Mouse (Mus musculus) cortical plate, adult 2 months (tissue): Measurements from ENCODE around the gene Fth1. TPM values are rescaled to one million over a fixed set of nuclear protein-coding genes. Genes with fewer than 3 reads are reported as not detected.

ENCODE experiments used
- H3K27ac ChIP-seq: fragments of 200-500 bp; 2 replicates; pipeline ENCODE4 v1.5.1; 2012; ENCODE audit warnings: low read length, control low read depth, inconsistent platforms; ENCODE audit not compliant: insufficient read depth
- H3K4me1 ChIP-seq: fragments of 200-500 bp; 2 replicates; pipeline ENCODE4 v1.6.1; 2011; ENCODE audit warnings: low read length; ENCODE audit not compliant: control insufficient read depth, insufficient read depth
- H3K4me3 ChIP-seq: fragments of 200-500 bp; 2 replicates; pipeline ENCODE4 v1.5.1; 2011; ENCODE audit warnings: mild to moderate bottlenecking, low read length, control low read depth; ENCODE audit not compliant: insufficient read depth
- CTCF ChIP-seq: fragments of 200-500 bp; IDR thresholded peaks from 2 replicates; pipeline ENCODE4 v1.5.1; 2011; ENCODE audit warnings: mild to moderate bottlenecking, control low read depth, low read length; ENCODE audit not compliant: insufficient read depth; ENCODE audit errors: extremely low read depth
- POLR2A ChIP-seq: fragments of 200-500 bp; IDR thresholded peaks from 2 replicates; pipeline ENCODE4 v1.6.1; 2011; ENCODE audit warnings: mild to moderate bottlenecking, low read length, control low read depth; ENCODE audit not compliant: insufficient read depth; ENCODE audit errors: extremely low read depth
- polyA plus RNA-seq: library from polyadenylated mRNA; depleted of rRNA; stranded (reverse); fragments of >200 nt; gene quantifications from 2 replicates; pipeline ENCODE4 v1.2.3, GENCODE M21; 2012

The Fth1 gene
- polyA plus RNA-seq, 1 experiment = 6,156 TPM

GRCm38 (mm10) chr19:9979156-9979555, 1.2 kb upstream of the Fth1 start:
- TF ChIP-seq POLR2A (no peak), CTCF (no peak)
- H3K27ac ChIP-seq = peak overlapping the region; percentile 79
- H3K4me3 ChIP-seq = no peak overlapping the region
- H3K4me1 ChIP-seq = peaks cover 6% of the 10 kb centered on the region

DNA sequence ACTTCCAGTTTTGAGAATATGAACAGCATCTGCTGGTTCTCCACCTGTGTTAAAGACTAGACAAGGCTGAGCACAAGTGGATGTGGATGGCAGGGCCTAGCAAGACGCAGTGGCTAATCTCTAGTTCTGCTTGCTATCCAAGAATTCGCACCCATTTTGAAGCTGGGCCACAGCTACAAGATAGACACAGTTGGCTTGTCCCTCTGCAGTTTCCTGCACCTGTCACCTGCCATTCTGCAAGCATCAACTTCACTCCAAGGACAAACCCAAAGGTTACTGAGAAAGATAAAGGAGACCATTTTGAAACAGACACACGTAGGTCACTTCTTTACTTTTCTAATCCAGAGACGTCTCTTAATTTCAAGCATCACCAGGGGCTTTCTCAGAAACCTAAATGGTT, 1.2 kb downstream of the Fth1 start:
- peak overlapping the region; percentile 76 for H3K27ac ChIP-seq
- TF ChIP-seq POLR2A = no peak
- no peak for TF ChIP-seq CTCF
- peaks cover 9% of the 10 kb centered on the region for H3K4me1 ChIP-seq
- no peak overlapping the region; the same call in 1 of the 2 replicates for H3K4me3 ChIP-seq

DNA sequence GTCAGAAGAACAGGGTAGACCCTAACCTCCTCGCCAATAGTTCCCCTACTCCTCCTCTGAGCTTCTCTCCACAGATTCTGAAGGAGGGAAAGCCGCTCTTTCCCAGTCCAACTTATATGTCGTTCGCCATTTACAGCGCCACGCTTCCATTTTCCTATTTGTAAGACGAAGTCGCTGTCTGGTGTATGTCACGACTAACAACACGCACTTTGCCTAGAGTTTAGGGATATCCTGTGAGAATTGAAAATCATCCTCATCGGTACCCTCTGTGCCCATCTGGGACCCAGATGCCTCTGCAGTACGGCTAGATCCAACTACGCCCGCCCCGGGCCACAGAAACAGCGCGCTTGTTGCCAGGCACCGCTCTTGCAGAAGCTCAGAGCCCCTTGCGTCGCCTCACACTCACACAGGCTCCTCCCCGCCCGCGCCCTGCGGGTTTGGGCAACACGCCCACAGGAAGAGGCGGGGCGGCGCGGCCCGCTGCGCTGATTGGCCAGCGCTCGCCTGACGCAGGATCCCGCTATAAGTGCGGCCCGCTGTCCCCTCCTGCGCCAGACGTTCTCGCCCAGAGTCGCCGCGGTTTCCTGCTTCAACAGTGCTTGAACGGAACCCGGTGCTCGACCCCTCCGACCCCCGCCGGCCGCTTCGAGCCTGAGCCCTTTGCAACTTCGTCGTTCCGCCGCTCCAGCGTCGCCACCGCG, 1.9 kb downstream of the Fth1 start:
- TF ChIP-seq POLR2A (peak; percentile 97), CTCF (no peak)
- H3K4me3 ChIP-seq = peak overlapping the region; percentile 92

GRCm38 (mm10) chr19:9982852-9983542, 2.6 kb downstream of the Fth1 start:
- H3K27ac ChIP-seq = peak overlapping the region; percentile 97
- TF ChIP-seq CTCF = no peak
- peaks cover 9% of the 10 kb centered on the region for H3K4me1 ChIP-seq
- peak overlapping the region; percentile 92 for H3K4me3 ChIP-seq

More for the DNA sequence above, 1.9 kb downstream of the Fth1 start:
- Histone ChIP-seq H3K27ac (peak overlapping the region; percentile 97), H3K4me1 (peaks cover 9% of the 10 kb centered on the region)

- TF ChIP-seq CTCF (no peak), POLR2A (no peak)
- H3K4me3 ChIP-seq = peak overlapping the region; percentile 92
- H3K27ac ChIP-seq = no peak overlapping the region
- peaks cover 6% of the 10 kb centered on the region for H3K4me1 ChIP-seq
Observed at GRCm38 (mm10) chr19:9984111-9985055, 4.0 kb downstream of the Fth1 start.

- H3K4me1 ChIP-seq = peaks cover 6% of the 10 kb centered on the region
- TF ChIP-seq CTCF (no peak), POLR2A (peak; percentile 28; the same call in 1 of the 2 replicates)
- peak overlapping the region; percentile 92; the same call in 1 of the 2 replicates for H3K4me3 ChIP-seq
- no peak overlapping the region for H3K27ac ChIP-seq
Observed at GRCm38 (mm10) chr19:9985190-9985899, 4.9 kb downstream of the Fth1 start.

GRCm38 (mm10) chr19:9985900-9986421, 5.6 kb downstream of the Fth1 start:
- TF ChIP-seq CTCF = no peak
- TF ChIP-seq POLR2A = no peak
- H3K4me3 ChIP-seq = no peak overlapping the region
- no peak overlapping the region for H3K27ac ChIP-seq
- H3K4me1 ChIP-seq = peaks cover 6% of the 10 kb centered on the region

DNA sequence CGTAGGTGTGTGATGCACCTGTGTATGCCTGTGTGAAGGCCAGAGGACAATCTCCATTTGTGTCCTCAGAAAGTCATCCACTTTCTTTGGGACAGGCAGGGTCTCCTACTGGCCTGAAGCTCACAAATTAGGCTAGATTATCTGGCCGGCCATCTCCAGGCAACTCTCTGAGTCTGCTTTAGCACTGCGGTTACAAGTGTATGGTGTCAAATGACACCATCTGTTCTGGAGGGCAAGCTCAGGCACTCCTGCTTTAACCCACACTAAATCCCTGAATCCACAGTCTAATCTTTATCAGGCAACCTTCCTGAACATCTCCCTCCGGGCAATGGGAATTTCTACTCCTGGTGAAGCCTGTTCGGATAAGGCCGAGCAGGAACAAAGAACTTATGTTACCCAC, 6.8 kb downstream of the Fth1 start:
- TF ChIP-seq CTCF = no peak
- no peak for TF ChIP-seq POLR2A
- H3K4me1 ChIP-seq = peaks cover 4% of the 10 kb centered on the region
- H3K27ac ChIP-seq = no peak overlapping the region
- H3K4me3 ChIP-seq = no peak overlapping the region

DNA sequence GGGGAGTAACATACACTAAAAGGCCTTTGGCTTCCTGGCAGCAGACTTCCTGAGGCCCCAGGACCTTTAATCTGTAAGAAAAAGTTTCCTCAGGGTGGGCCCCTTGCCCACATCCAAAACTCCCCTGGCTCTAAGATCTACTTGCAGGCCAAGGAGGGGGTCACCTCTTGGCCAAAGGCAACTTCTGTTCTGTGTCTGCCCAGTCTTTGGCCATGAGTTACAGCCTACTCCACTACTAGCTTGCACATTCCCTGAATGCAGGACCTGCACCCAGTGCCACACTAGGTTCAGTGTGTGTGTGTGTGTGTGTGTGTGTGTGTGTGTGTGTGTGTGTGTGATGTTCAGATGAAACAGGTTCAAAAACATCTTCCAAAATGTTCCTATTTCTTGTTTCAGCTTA, 7.2 kb downstream of the Fth1 start:
- H3K27ac ChIP-seq = no peak overlapping the region
- no peak for TF ChIP-seq POLR2A
- no peak for TF ChIP-seq CTCF
- H3K4me1 ChIP-seq = peaks cover 4% of the 10 kb centered on the region
- no peak overlapping the region for H3K4me3 ChIP-seq
